Mouse (Mus musculus): ENCODE data around the gene Nsrp1.

DNA sequence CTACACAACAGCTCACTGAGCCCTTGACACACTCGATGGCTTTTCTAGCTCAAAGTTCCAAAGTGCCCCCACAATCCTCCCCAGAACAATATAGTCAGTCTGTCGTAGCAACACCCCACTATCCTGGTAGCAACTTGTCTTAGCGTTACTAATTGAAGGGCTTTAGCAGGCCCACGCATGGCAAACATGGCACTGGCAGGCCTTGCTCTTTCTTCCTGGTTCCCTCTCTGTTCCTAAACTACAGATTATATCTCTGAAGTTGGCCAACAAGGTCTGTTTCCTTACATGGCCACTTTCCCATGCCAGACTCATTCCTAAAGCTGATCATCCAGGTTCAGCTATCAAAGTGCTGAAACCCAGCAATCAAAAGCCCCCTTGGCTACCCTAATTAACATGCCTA is 36.3 kb downstream of the Nsrp1 start:
- TF ChIP-seq CTCF (IDR thresholded peaks at IDR 0.05; ENCODE audit: low read depth, low read length), result no peak
- no peak for TF ChIP-seq POLR2A (IDR thresholded peaks at IDR 0.05; ENCODE audit: extremely low read depth, insufficient read depth, low read length)

All from liver, adult 2 months (tissue).